Mouse (Mus musculus): ENCODE measurements around the gene H2afx. TPM values are rescaled to one million over a fixed set of nuclear protein-coding genes. Genes with fewer than 3 reads are reported as not detected.
"Not testable (repeated sequence)": the region's sequence is repeated elsewhere in the genome, so short reads cannot be mapped to it uniquely, and the experiment has no call there.

Gene H2afx
- total RNA-seq, 2 experiments from 2014 or later: 90.9 to 205 TPM

DNA sequence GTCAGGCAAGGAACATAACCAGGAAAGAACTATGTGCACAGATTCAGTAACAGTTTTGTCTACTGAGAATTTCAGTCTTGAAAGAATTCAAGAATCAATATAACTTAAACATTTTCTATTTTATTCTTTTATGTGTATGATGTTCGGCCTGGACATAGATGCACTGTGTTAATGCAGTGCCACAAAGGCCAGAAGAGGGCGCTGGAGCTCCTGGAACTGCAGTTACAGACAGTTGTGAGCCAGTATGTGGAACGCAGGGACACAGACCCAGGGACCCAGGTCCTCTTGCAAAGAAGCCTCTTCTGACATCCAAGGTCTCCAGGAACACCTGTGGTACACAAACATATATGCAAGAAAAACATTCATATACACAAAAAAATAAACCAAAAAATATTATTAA is 30.0 kb downstream of the H2afx start:
- no peak for ATAC-seq (replicated peaks; ENCODE audit: low FRiP score, low TSS enrichment, poor library complexity, severe bottlenecking)

DNA sequence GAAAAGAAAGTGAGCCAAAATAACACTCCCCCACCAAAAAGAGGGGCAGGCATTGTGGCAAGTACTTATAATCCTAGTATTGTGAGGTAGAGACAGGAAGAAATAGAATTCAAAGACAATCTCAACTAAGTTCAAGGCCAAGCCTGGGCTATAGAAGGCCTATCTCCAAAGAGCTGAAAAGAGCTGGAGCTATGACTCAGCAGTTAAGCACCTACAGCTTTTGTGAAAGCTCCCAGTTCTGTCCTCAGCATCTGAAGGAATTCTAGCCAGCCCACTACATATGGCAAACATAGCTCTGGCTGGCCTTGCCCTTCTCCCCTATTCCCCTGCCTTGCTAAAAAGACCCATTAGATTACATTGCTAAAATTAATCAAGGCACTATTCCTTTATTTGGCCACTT is 38.9 kb downstream of the H2afx start:
- no peak for ATAC-seq (replicated peaks; ENCODE audit: low FRiP score, low TSS enrichment, poor library complexity, severe bottlenecking)

DNA sequence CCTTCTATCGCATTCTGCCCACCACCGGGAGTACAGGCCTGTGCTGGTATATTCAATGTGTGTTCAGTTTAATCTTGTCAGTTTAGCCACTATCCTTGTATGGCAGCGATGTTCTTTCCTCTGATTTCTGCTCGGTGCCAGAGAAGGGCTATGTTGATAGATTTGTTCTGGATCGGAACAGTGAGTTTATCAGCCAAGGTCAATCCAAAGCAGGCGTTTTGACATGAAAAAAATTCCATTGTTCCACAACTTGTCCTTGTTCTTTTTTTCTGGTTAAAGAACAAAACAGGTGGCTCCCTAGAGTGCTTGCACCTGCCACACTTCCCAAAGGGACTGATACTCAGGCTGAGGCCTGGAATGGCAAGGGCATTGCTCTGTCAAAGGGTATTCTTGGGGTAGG is 41.6 kb downstream of the H2afx start:
- no peak for ATAC-seq (replicated peaks; ENCODE audit: low FRiP score, low TSS enrichment, poor library complexity, severe bottlenecking)

DNA sequence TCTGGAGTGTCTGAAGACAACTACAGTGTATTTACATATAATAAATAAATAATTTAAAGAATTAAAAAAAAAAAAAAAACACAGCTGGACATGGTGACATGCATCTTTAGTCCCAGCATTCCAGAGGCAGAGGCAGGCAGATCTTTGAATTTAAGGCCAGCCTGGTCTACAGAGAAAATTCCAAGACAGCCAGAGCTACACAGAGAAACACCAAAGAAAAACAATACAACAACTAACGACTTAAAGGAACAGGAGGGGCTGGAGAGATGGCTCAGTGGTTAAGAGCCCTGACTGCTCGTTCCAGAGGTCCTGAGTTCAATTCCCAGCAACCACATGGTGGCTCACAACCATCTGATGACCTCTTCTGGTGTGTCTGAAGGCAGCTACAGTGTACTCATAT is 42.8 kb downstream of the H2afx start:
- not testable (repeated sequence) for ATAC-seq (replicated peaks; ENCODE audit: low FRiP score, low TSS enrichment, poor library complexity, severe bottlenecking)

DNA sequence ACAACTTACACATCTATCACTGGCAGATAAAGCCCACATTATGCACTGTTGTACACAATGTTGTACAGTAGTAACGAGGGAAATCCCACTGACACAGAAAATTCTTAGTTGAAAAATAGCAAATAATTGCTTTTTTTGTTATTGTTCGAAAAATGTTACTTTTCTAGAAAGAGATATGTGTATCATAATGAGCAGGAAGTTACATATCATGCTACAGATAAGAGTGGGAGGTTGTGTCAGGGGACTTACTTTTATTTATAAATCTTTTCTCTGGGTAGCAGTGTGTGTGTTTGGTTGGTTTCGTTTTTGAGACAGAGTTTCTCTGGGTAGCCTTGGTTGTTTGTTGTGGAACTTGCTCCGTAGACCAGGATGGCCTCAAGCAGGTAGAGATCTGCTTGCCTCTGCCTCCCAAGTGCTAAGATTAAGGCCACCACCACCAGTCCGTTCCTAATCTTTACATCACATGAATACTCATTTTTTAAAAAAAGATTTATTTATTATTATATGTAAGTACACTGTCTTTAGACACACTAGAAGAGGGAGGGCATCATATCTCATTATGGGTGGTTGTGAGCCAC is 43.7 kb downstream of the H2afx start:
- no peak for ATAC-seq (replicated peaks; ENCODE audit: low FRiP score, low TSS enrichment, poor library complexity, severe bottlenecking)

DNA sequence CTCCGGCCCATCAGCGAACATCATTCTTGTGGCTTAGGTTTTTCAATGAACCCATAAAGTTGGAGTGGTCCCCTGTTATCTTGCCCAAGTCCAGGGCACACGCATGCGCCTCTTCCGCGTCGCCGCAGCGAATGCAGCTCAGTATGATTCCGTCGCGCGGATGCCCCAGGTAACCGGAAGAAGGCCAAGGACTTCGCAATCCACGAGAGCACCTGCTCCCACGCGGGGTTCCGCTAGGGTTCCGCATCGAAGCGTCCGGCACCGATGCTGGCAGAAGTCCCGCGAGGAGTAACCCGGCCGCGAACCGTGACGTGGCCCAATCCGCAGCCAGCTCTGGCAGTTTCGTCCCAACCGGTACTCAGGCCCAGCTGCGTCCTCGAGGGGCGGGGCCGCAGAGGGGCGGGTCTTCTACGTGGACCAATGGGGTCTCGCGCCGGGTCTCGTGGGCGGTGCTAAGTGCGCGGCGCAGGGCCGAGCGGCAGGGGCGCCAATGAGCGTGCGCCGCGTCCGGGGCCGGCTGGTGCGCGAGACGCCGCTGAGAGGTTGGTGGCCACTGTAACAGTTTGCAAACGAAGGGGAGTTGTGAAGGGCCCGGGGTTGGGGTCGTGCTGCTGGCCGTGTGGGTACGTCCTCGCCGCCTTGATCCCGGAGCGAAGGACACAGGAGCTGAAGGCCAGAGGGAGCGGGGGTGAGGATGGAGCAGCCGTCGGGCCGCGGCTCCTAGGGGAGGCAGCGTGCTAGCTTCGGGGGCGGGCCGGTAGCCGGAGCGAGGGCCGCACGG is 44.8 kb downstream of the H2afx start, which contains the start of gene Hyou1:
TSS of gene Hyou1 (plus strand) at position 437 of the 781 bp plus-strand sequence.
- ATAC-seq (replicated peaks; ENCODE audit: low FRiP score, low TSS enrichment, poor library complexity, severe bottlenecking): peak; percentile 96

DNA sequence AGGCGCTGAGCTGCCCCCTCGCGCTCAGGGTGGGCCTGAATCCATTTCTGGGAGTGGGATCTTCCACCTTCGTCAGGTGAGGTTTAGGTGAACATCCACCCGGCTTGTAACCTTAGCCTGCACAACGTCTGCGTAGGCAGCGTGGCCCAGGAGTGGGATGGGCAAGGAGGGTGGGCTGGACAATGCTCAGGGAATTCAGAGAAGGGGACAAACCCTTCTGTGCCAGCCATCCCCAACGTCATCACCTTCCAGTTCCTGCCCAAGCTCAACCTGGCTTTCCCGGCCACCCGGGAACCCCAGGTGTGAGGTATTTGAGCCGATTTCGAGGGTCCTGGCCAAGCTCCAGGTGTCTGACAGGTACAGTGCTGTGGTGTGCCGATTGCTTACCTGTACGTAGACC is 45.4 kb downstream of the H2afx start:
- ATAC-seq (replicated peaks; ENCODE audit: low FRiP score, low TSS enrichment, poor library complexity, severe bottlenecking): no peak

DNA sequence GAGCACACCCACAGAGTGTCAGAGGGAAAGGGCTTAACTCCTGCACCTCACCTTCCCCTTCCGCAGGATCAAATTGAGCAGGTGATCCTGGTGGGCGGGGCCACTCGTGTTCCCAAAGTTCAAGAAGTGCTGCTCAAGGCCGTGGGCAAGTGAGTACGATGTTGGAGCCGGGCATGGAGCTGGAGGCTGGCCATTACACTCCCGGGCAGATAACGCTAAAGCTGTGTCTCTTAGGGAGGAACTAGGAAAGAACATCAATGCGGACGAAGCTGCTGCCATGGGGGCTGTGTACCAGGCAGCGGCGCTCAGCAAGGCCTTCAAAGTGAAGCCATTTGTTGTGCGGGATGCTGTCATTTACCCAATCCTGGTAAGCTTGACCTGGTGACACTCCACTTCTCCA is 50.1 kb downstream of the H2afx start:
- no peak for ATAC-seq (replicated peaks; ENCODE audit: low FRiP score, low TSS enrichment, poor library complexity, severe bottlenecking)

Other genes starting within 250 kb of the H2afx start
- gene Mfrp, start 233.0 kb upstream of the H2afx start, total RNA-seq (2014; fragmentation: Nextera tagmentation): 0.30 TPM in 1 of 2 replicates, not detected in the other
- not detected in 2 replicates for gene Mfrp, start 233.0 kb upstream of the H2afx start, total RNA-seq (2017)
- gene C1qtnf5, start 227.4 kb upstream of the H2afx start, total RNA-seq (2014; fragmentation: Nextera tagmentation): not detected in 2 replicates
- not detected in 2 replicates for gene C1qtnf5, start 227.4 kb upstream of the H2afx start, total RNA-seq (2017)
- not detected in 2 replicates for gene Gm49380, start 221.2 kb upstream of the H2afx start, total RNA-seq (2014; fragmentation: Nextera tagmentation)
- not detected in 2 replicates for gene Gm49380, start 221.2 kb upstream of the H2afx start, total RNA-seq (2017)
- 46.0 and 52.5 TPM in 2 replicates for gene Rnf26, start 221.2 kb upstream of the H2afx start, total RNA-seq (2014; fragmentation: Nextera tagmentation)
- gene Rnf26, start 221.2 kb upstream of the H2afx start, total RNA-seq (2017): 13.5 and 20.9 TPM in 2 replicates
- gene Mcam, start 200.2 kb upstream of the H2afx start, total RNA-seq (2014; fragmentation: Nextera tagmentation): not detected in 2 replicates
- 0.09 TPM in 1 of 2 replicates, not detected in the other for gene Mcam, start 200.2 kb upstream of the H2afx start, total RNA-seq (2017)
- 36.5 and 38.8 TPM in 2 replicates for gene Cbl, start 100.6 kb upstream of the H2afx start, total RNA-seq (2014; fragmentation: Nextera tagmentation)
- 8.4 and 39.5 TPM in 2 replicates for gene Cbl, start 100.6 kb upstream of the H2afx start, total RNA-seq (2017)
- gene Ccdc153, start 94.0 kb upstream of the H2afx start, total RNA-seq (2014; fragmentation: Nextera tagmentation): not detected in 2 replicates
- not detected in 2 replicates for gene Ccdc153, start 94.0 kb upstream of the H2afx start, total RNA-seq (2017)
- gene Pdzd3, start 83.2 kb upstream of the H2afx start, total RNA-seq (2014; fragmentation: Nextera tagmentation): not detected in 2 replicates
- not detected in 2 replicates for gene Pdzd3, start 83.2 kb upstream of the H2afx start, total RNA-seq (2017)
- gene Nlrx1, start 66.1 kb upstream of the H2afx start, total RNA-seq (2014; fragmentation: Nextera tagmentation): 1.3 and 1.8 TPM in 2 replicates
- gene Nlrx1, start 66.1 kb upstream of the H2afx start, total RNA-seq (2017): 0.80 and 3.1 TPM in 2 replicates
- 82.3 and 111 TPM in 2 replicates for gene Abcg4, start 46.1 kb upstream of the H2afx start, total RNA-seq (2014; fragmentation: Nextera tagmentation)
- gene Abcg4, start 46.1 kb upstream of the H2afx start, total RNA-seq (2017): 13.4 TPM in 2 replicates
- gene Hinfp, start 29.0 kb upstream of the H2afx start, total RNA-seq (2014; fragmentation: Nextera tagmentation): 25.3 and 43.7 TPM in 2 replicates
- gene Hinfp, start 29.0 kb upstream of the H2afx start, total RNA-seq (2017): 11.3 and 16.2 TPM in 2 replicates
- 11.4 and 15.1 TPM in 2 replicates for gene C2cd2l, start 14.4 kb upstream of the H2afx start, total RNA-seq (2014; fragmentation: Nextera tagmentation)
- 4.0 and 6.9 TPM in 2 replicates for gene C2cd2l, start 14.4 kb upstream of the H2afx start, total RNA-seq (2017)
- 31.0 and 35.5 TPM in 2 replicates for gene Dpagt1, start 8.7 kb upstream of the H2afx start, total RNA-seq (2014; fragmentation: Nextera tagmentation)
- 7.9 and 10.1 TPM in 2 replicates for gene Dpagt1, start 8.7 kb upstream of the H2afx start, total RNA-seq (2017)
- gene Hmbs, start 9.5 kb downstream of the H2afx start, total RNA-seq (2014; fragmentation: Nextera tagmentation): 498 and 537 TPM in 2 replicates
- 135 and 240 TPM in 2 replicates for gene Hmbs, start 9.5 kb downstream of the H2afx start, total RNA-seq (2017)
- gene Vps11, start 27.0 kb downstream of the H2afx start, total RNA-seq (2014; fragmentation: Nextera tagmentation): 16.4 and 24.5 TPM in 2 replicates
- 12.8 and 15.3 TPM in 2 replicates for gene Vps11, start 27.0 kb downstream of the H2afx start, total RNA-seq (2017)
- gene Hyou1, start 44.8 kb downstream of the H2afx start, total RNA-seq (2014; fragmentation: Nextera tagmentation): 45.1 and 45.6 TPM in 2 replicates
- gene Hyou1, start 44.8 kb downstream of the H2afx start, total RNA-seq (2017): 56.5 and 77.5 TPM in 2 replicates
- gene Slc37a4, start 62.2 kb downstream of the H2afx start, total RNA-seq (2014; fragmentation: Nextera tagmentation): 20.5 and 32.2 TPM in 2 replicates
- 11.4 and 43.0 TPM in 2 replicates for gene Slc37a4, start 62.2 kb downstream of the H2afx start, total RNA-seq (2017)
- gene Rps25, start 72.4 kb downstream of the H2afx start, total RNA-seq (2014; fragmentation: Nextera tagmentation): 4,337 and 4,372 TPM in 2 replicates
- gene Rps25, start 72.4 kb downstream of the H2afx start, total RNA-seq (2017): 1,747 and 2,464 TPM in 2 replicates
- gene Trappc4, start 72.9 kb downstream of the H2afx start, total RNA-seq (2014; fragmentation: Nextera tagmentation): 71.6 and 116 TPM in 2 replicates
- 28.4 and 36.8 TPM in 2 replicates for gene Trappc4, start 72.9 kb downstream of the H2afx start, total RNA-seq (2017)
- 51.4 and 56.1 TPM in 2 replicates for gene Ccdc84, start 83.9 kb downstream of the H2afx start, total RNA-seq (2014; fragmentation: Nextera tagmentation)
- 18.9 and 19.3 TPM in 2 replicates for gene Ccdc84, start 83.9 kb downstream of the H2afx start, total RNA-seq (2017)
- not detected in 2 replicates for gene Foxr1, start 106.4 kb downstream of the H2afx start, total RNA-seq (2014; fragmentation: Nextera tagmentation)
- not detected in 2 replicates for gene Foxr1, start 106.4 kb downstream of the H2afx start, total RNA-seq (2017)
- gene Upk2, start 120.3 kb downstream of the H2afx start, total RNA-seq (2014; fragmentation: Nextera tagmentation): not detected in 2 replicates
- not detected in 2 replicates for gene Upk2, start 120.3 kb downstream of the H2afx start, total RNA-seq (2017)
- 4.8 and 5.5 TPM in 2 replicates for gene Bcl9l, start 148.1 kb downstream of the H2afx start, total RNA-seq (2014; fragmentation: Nextera tagmentation)
- gene Bcl9l, start 148.1 kb downstream of the H2afx start, total RNA-seq (2017): 0.52 and 3.7 TPM in 2 replicates
- 0.54 and 6.2 TPM in 2 replicates for gene Cxcr5, start 227.2 kb downstream of the H2afx start, total RNA-seq (2014; fragmentation: Nextera tagmentation)
- 0.08 and 1.8 TPM in 2 replicates for gene Cxcr5, start 227.2 kb downstream of the H2afx start, total RNA-seq (2017)

Measured in megakaryocyte-erythroid progenitor cell, adult 5-6 weeks (primary cell).